Mouse (Mus musculus) kidney, embryonic 16.5 days (tissue): ENCODE measurements around the gene 5330417C22Rik. TPM values are rescaled to one million over a fixed set of nuclear protein-coding genes. Genes with fewer than 3 reads are reported as not detected.
A peak's percentile ranks its signal among the peaks of the same experiment; 100 is the strongest.

Source experiments
- ATAC-seq: fragments of 200-750 bp; cut with Nextera tagmentation; 2 replicates; pipeline ENCODE4 v1.8.0; 2017; ENCODE audit warnings: moderate TSS enrichment; ENCODE audit not compliant: low FRiP score, low TSS enrichment
- H3K27ac ChIP-seq: fragments of 300-500 bp; sonication (generic); 2 replicates; pipeline ENCODE4 v1.5.1; 2014; ENCODE audit warnings: low read length
- H3K27me3 ChIP-seq: fragments of 300-500 bp; sonication (generic); 2 replicates; pipeline ENCODE4 v1.6.1; 2014; ENCODE audit warnings: low read length, control low read depth, mixed read lengths; ENCODE audit not compliant: insufficient read depth
- H3K36me3 ChIP-seq: fragments of 300-500 bp; sonication (generic); 2 replicates; pipeline ENCODE4 v1.6.1; 2014; ENCODE audit warnings: low read length, control low read depth, mixed read lengths; ENCODE audit not compliant: insufficient read depth
- H3K4me1 ChIP-seq: fragments of 300-500 bp; sonication (generic); 2 replicates; pipeline ENCODE4 v1.6.1; 2014; ENCODE audit warnings: low read length, control low read depth, mixed read lengths; ENCODE audit not compliant: insufficient read depth
- H3K4me2 ChIP-seq: fragments of 300-500 bp; sonication (generic); replicated peaks from 2 replicates; pipeline ENCODE4 v1.6.1; 2014; ENCODE audit warnings: low read depth, low read length
- H3K4me3 ChIP-seq: fragments of 300-500 bp; sonication (generic); 2 replicates; pipeline ENCODE4 v1.5.1; 2014; ENCODE audit warnings: mild to moderate bottlenecking, low read length
- H3K9ac ChIP-seq: fragments of 300-500 bp; sonication (generic); replicated peaks from 2 replicates; pipeline ENCODE4 v1.6.1; 2014; ENCODE audit warnings: low read length
- H3K9me3 ChIP-seq: fragments of 300-500 bp; sonication (generic); 2 replicates; pipeline ENCODE4 v1.6.1; 2016; ENCODE audit warnings: low read length, control low read depth
- WGBS: fragments of 180-500 bp; shearing (Covaris S2); extraction: QIAGEN DNeasy Blood & Tissue Kit; methylation state at CpG from one replicate; pipeline ENCODE4 v1.1.7; 2014; 5-methylcytosine and 5-hydroxymethylcytosine counted together
- polyA plus RNA-seq: library from polyadenylated mRNA; unstranded; fragments of >200 nt; fragmentation: Nextera tagmentation; extraction: Ambion mirVana; gene quantifications from 2 replicates; pipeline ENCODE4 v1.2.1, GENCODE M21; 2015

The 5330417C22Rik gene
- polyA plus RNA-seq, 1 experiment from 2014 or later = 1.4 TPM

- H3K4me2 ChIP-seq = peak overlapping the region; percentile 79
- peak overlapping the region; percentile 81 for H3K9ac ChIP-seq
- peaks cover 19% of the 10 kb centered on the region for H3K4me1 ChIP-seq
- no peak for ATAC-seq
- peak overlapping the region; percentile 85 for H3K27ac ChIP-seq
- H3K27me3 ChIP-seq = no peaks in the 10 kb centered on the region
- 12% methylated on average over 8 of the region's 8 CpGs for WGBS
- H3K9me3 ChIP-seq = no peaks in the 10 kb centered on the region
- peak overlapping the region; percentile 75 for H3K4me3 ChIP-seq
- 0 out of 2 replicates have a peak, but pooled peaks cover 2% of the 10 kb centered on the region for H3K36me3 ChIP-seq
Measured at GRCm38 (mm10) chr3:108444029-108444428, 92.3 kb downstream of the 5330417C22Rik start.

- Histone ChIP-seq H3K36me3 (peaks cover 46% of the 10 kb centered on the region), H3K27me3 (no peaks in the 10 kb centered on the region), H3K27ac (no peak overlapping the region), H3K9me3 (no peaks in the 10 kb centered on the region), H3K4me1 (no peaks in the 10 kb centered on the region), H3K4me2 (no peak overlapping the region), H3K9ac (no peak overlapping the region), H3K4me3 (no peak overlapping the region)
- no peak for ATAC-seq
- 84% methylated on average over 7 of the region's 7 CpGs for WGBS
Measured at GRCm38 (mm10) chr3:108436380-108436714, 100.0 kb downstream of the 5330417C22Rik start.

GRCm38 (mm10) chr3:108435701-108436379 is 100.5 kb downstream of the 5330417C22Rik start:
- no peak overlapping the region for H3K27ac ChIP-seq
- H3K4me1 ChIP-seq = no peaks in the 10 kb centered on the region
- H3K27me3 ChIP-seq = no peaks in the 10 kb centered on the region
- H3K4me2 ChIP-seq = no peak overlapping the region
- H3K9ac ChIP-seq = no peak overlapping the region
- H3K4me3 ChIP-seq = no peak overlapping the region
- H3K36me3 ChIP-seq = peaks cover 49% of the 10 kb centered on the region
- ATAC-seq = peak; percentile 61; the same call in 1 of the 2 replicates
- WGBS = 84% methylated on average over 17 of the region's 17 CpGs
- H3K9me3 ChIP-seq = no peaks in the 10 kb centered on the region

GRCm38 (mm10) chr3:108433881-108434495 is 102.3 kb downstream of the 5330417C22Rik start:
- H3K9ac ChIP-seq = no peak overlapping the region
- no peak overlapping the region for H3K4me2 ChIP-seq
- no peaks in the 10 kb centered on the region for H3K4me1 ChIP-seq
- WGBS = 52% methylated on average over 19 of the region's 19 CpGs
- no peaks in the 10 kb centered on the region for H3K27me3 ChIP-seq
- H3K27ac ChIP-seq = no peak overlapping the region
- no peak for ATAC-seq
- H3K36me3 ChIP-seq = peaks cover 59% of the 10 kb centered on the region
- H3K9me3 ChIP-seq = no peaks in the 10 kb centered on the region
- H3K4me3 ChIP-seq = no peak overlapping the region

GRCm38 (mm10) chr3:108433188-108433880 is 103.0 kb downstream of the 5330417C22Rik start:
- no peaks in the 10 kb centered on the region for H3K9me3 ChIP-seq
- ATAC-seq = no peak
- no peaks in the 10 kb centered on the region for H3K27me3 ChIP-seq
- H3K4me1 ChIP-seq = no peaks in the 10 kb centered on the region
- WGBS = 57% methylated on average over 18 of the region's 18 CpGs
- H3K27ac ChIP-seq = no peak overlapping the region
- H3K4me3 ChIP-seq = no peak overlapping the region
- no peak overlapping the region for H3K4me2 ChIP-seq
- H3K36me3 ChIP-seq = peaks cover 66% of the 10 kb centered on the region
- no peak overlapping the region for H3K9ac ChIP-seq

GRCm38 (mm10) chr3:108432542-108433187 is 103.7 kb downstream of the 5330417C22Rik start:
- no peak overlapping the region for H3K27ac ChIP-seq
- no peak overlapping the region for H3K9ac ChIP-seq
- H3K4me3 ChIP-seq = no peak overlapping the region
- H3K4me2 ChIP-seq = no peak overlapping the region
- no peaks in the 10 kb centered on the region for H3K9me3 ChIP-seq
- 92% methylated on average over 13 of the region's 13 CpGs for WGBS
- no peak for ATAC-seq
- no peaks in the 10 kb centered on the region for H3K4me1 ChIP-seq
- H3K36me3 ChIP-seq = peaks cover 73% of the 10 kb centered on the region
- no peaks in the 10 kb centered on the region for H3K27me3 ChIP-seq

- 79% methylated on average over 6 of the region's 6 CpGs for WGBS
- H3K36me3 ChIP-seq = peaks cover 42% of the 10 kb centered on the region
Measured at GRCm38 (mm10) chr3:108425624-108426018, 110.7 kb downstream of the 5330417C22Rik start.

GRCm38 (mm10) chr3:108424944-108425623 is 111.3 kb downstream of the 5330417C22Rik start:
- no peak for ATAC-seq
- Histone ChIP-seq H3K36me3 (peaks cover 42% of the 10 kb centered on the region), H3K27me3 (no peaks in the 10 kb centered on the region), H3K4me1 (peaks cover 11% of the 10 kb centered on the region), H3K9me3 (no peaks in the 10 kb centered on the region), H3K27ac (no peak overlapping the region), H3K4me3 (no peak overlapping the region), H3K9ac (no peak overlapping the region), H3K4me2 (no peak overlapping the region)
- 87% methylated on average over 7 of the region's 7 CpGs for WGBS

More at GRCm38 (mm10) chr3:108425624-108426018, 110.7 kb downstream of the 5330417C22Rik start:
- H3K27me3 ChIP-seq = no peaks in the 10 kb centered on the region
- no peak overlapping the region for H3K27ac ChIP-seq
- no peak overlapping the region for H3K4me3 ChIP-seq
- H3K9ac ChIP-seq = no peak overlapping the region
- no peak for ATAC-seq
- H3K4me1 ChIP-seq = peaks cover 11% of the 10 kb centered on the region
- no peak overlapping the region for H3K4me2 ChIP-seq
- no peaks in the 10 kb centered on the region for H3K9me3 ChIP-seq
